Mouse (Mus musculus) olfactory bulb, adult 2 months (tissue): ENCODE measurements around the gene Mgat4e. TPM values are rescaled to one million over a fixed set of nuclear protein-coding genes. Genes with fewer than 3 reads are reported as not detected.

ENCODE experiments used
- H3K27ac ChIP-seq: fragments of 200-500 bp; 2 replicates; pipeline ENCODE4 v1.5.1; 2012; ENCODE audit warnings: low read depth, low read length; ENCODE audit not compliant: insufficient read depth
- H3K4me1 ChIP-seq: fragments of 200-500 bp; 2 replicates; pipeline ENCODE4 v1.6.1; 2012; ENCODE audit warnings: low read length; ENCODE audit not compliant: control insufficient read depth, insufficient read depth
- H3K4me3 ChIP-seq: fragments of 200-500 bp; 2 replicates; pipeline ENCODE4 v1.5.1; 2012; ENCODE audit warnings: mild to moderate bottlenecking, low read depth, low read length, moderate library complexity; ENCODE audit not compliant: insufficient read depth
- CTCF ChIP-seq: fragments of 200-500 bp; IDR thresholded peaks from 2 replicates; pipeline ENCODE4 v1.5.1; 2012; ENCODE audit warnings: low read depth, mild to moderate bottlenecking, low read length, moderate library complexity; ENCODE audit not compliant: insufficient read depth
- POLR2A ChIP-seq: fragments of 200-500 bp; IDR thresholded peaks from 2 replicates; pipeline ENCODE4 v1.6.1; 2012; ENCODE audit warnings: mild to moderate bottlenecking, low read depth, low read length, moderate library complexity; ENCODE audit not compliant: insufficient read depth
- WGBS: fragments of 180-500 bp; shearing (Covaris S2); methylation state at CpG from one replicate; pipeline ENCODE4 v1.1.7; 2018; 5-methylcytosine and 5-hydroxymethylcytosine counted together
- polyA plus RNA-seq: library from polyadenylated mRNA; stranded (reverse); fragments of >200 nt; gene quantifications from 2 replicates; pipeline ENCODE4 v1.2.4, GENCODE M21; 2012; ENCODE audit warnings: low replicate concordance; ENCODE audit not compliant: missing spikeins, insufficient read depth, insufficient read length

Gene Mgat4e
- polyA plus RNA-seq, 1 experiment = not detected

DNA sequence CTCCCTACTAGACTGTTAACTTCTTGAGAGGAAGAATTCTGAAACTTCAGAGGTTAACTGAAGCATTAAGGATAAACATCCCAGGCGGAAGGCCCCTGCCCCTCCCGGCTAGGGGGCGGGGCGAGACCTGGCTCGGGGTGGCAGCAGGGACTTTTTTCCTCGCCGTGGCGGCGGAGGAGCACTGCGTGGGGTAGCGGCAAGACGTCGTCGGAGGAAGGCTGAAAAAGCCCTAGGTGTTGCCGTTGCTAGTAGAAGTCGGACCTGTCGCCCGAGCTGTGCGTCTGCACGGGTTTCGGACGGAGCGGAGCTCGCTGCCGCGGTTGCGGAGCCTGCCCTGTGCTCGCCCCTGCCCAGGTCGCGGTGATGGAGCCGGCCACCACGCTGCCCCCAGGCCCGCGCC is 10.5 kb upstream of the Mgat4e start, which contains the start of gene Kdm5b:
Kdm5b (plus strand) TSS at position 196 of the 400 bp plus-strand sequence.
- peak; percentile 96 for TF ChIP-seq POLR2A
- TF ChIP-seq CTCF = no peak
- peak within 1 kb of the TSS; percentile 81 for H3K4me3 ChIP-seq
- WGBS = under 1% methylated on average over 34 of the region's 34 CpGs
- peak within 1 kb of the TSS; percentile 88 for H3K27ac ChIP-seq
- peaks cover 10% of the 10 kb centered on the region for H3K4me1 ChIP-seq

DNA sequence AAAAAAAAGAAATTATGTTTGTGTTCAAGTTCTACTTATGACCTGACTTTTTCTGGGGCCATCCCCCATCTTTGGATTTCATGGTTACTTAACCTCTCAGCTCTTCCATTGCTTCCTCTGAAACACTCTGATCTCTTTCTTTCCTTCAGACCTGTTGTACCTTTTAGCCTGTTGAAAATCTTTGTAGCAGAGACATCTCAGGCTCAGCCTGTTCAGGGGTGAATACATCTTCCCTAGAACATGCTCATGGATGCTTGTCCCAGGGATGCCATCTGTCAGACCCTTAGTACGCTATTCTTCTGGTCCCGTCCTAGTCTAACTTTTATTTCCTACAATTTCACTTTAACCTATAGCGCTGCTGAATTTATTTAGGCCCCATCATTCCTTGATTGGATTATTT is 9.7 kb upstream of the Mgat4e start:
- TF ChIP-seq POLR2A (no peak), CTCF (no peak)
- no peak overlapping the region; the same call in 1 of the 2 replicates for H3K27ac ChIP-seq
- 88% methylated on average over 3 of the region's 3 CpGs for WGBS
- no peak overlapping the region for H3K4me3 ChIP-seq
- peaks cover 8% of the 10 kb centered on the region for H3K4me1 ChIP-seq

DNA sequence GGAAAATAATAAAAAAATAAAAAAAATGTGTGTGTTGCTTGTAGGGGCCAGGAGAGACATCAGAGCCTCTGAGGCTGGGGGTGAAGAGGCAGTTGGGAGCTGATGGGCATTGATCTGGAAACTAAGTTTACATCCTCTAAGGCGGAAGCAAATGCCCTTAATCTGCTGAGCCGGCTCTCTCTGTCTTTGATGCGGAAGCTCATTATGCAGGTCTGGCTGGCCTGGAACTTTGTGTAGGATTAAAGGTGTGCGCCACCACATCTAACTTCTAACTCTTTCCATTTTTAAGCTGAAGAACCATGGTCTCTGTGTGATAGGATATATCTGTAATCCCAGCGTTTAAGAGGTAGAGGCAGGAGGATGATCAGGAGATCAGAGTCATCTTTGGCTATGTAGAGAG is 9.0 kb upstream of the Mgat4e start:
- peaks cover 8% of the 10 kb centered on the region for H3K4me1 ChIP-seq
- no peak overlapping the region for H3K27ac ChIP-seq
- no peak overlapping the region for H3K4me3 ChIP-seq
- WGBS = 66% methylated on average over 5 of the region's 5 CpGs
- TF ChIP-seq CTCF (no peak), POLR2A (no peak)

DNA sequence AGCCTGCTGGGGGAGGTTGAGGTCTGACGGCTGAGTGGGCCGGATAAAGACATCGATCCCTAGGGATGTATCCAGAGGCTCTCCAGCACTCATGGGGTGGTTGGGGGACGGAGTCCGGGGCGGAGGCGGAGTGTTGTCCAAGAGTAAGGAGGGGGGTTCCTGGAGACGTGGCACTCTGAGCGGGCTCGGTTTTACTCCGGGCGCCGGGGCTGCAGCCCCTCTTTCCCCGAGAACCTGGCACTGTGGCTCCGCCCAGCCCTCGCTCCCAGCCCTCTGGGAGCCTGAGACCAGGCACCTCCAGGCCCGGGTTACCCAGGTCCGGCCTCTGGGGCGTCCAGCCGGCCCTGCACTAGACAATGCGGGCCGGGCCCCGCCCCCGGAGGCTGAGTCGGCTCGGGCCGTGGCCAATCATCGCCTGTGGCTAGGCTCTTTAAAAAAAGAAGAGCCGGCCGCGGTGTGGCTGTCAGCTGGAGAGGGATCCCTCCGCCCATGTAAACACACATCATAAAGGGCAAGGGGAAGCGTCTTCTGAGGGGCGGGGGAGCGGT is 7.3 kb upstream of the Mgat4e start:
- Histone ChIP-seq H3K27ac (peak overlapping the region; percentile 86), H3K4me3 (peak overlapping the region; percentile 79), H3K4me1 (peaks cover 8% of the 10 kb centered on the region)
- WGBS = under 1% methylated on average over 35 of the region's 35 CpGs
- no peak for TF ChIP-seq CTCF
- TF ChIP-seq POLR2A = peak; percentile 91

DNA sequence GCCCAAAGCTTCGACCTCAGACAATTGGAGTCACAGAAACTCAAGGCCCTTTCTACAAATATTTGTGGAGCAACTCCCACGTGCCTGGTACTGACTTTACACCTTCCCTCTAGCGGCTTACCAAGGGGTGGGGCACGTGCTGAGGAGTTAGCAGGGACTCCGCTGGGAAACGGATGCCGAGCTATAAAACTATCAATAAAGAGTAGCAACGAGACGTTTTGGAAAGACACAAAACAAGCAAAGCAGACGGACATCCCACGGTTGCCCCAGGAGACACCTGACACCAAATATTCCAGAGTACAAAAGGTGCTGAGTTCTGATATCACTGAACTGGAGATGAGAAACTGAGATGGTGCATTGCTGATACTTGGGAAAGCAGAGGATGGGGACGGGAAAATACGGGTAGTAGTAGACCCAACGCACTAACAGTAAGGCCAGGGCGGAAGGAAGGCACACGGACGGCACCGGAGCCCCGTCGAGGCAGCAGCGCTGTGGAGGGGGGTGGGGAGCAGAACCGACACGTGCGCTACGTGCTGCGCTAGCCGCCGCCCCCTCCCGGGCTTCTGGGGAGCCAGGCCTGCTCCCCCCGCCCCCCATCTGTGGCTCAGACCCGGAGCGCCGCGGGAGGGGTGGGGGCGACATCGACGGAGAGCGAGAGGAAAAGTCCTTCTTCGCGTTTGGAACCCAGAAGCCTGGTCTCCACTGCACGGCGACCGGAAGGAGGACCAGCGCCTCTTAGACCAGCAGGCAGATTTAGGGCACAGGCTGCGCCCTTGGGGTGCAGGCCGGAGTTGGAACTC is 6.6 kb upstream of the Mgat4e start:
- no peak for TF ChIP-seq POLR2A
- TF ChIP-seq CTCF = no peak
- under 1% methylated on average over 46 of the region's 46 CpGs for WGBS
- H3K27ac ChIP-seq = peak overlapping the region; percentile 86
- H3K4me3 ChIP-seq = peak overlapping the region; percentile 79
- peaks cover 8% of the 10 kb centered on the region for H3K4me1 ChIP-seq

DNA sequence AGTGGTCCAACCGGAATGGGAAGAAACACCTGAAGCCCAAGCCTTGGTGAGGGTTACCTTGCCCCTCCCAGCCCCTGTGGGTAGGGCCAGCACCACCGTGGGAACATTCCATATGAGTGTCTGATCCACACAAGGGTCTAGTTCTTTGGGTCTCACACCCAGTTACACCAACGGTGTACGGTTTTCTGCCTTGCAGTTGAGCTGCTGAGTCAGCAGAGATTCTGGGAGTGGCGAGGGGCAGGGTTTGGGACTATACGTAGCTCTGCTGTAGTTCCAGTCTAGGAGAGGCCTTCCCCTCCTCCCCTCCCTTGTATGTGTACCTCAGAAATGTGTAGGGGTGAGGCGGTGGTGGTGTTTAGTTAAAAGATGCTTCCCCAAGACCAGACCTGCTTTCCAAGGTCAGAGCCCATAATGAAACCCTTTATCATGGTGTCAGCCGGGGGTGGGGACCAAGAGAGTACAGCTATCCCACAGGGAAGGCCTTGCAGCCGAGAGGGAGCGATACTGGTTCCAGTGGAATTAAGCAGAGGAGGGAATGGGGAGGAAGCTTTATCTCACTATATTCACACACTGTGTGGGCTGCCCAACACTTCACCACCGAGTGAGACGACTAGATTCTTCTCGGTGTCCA is 5.9 kb upstream of the Mgat4e start:
- Histone ChIP-seq H3K4me3 (no peak overlapping the region), H3K4me1 (peaks cover 8% of the 10 kb centered on the region)
- WGBS = 49% methylated on average over 13 of the region's 13 CpGs

DNA sequence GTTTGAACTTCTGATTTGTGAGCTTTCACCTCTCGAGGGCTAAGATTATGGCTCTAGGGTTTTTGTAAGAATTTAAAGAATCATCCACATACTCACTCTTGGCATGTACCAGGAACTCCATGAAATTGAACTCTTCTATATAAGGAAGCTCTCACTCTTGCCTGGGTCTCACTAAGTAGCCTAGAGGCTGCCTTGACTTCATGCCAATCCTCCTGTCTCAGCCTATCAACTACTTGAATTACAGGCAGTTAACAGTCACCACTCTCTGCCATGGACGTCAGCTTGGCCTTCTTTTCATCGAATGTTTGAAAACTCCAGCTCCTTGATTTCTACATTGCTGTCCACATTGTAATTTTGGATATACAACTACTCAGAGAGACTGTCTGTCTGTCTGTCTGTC is 2.9 kb upstream of the Mgat4e start:
- 75% methylated on average over 3 of the region's 3 CpGs for WGBS
- no peak overlapping the region for H3K4me3 ChIP-seq
- no peak for TF ChIP-seq CTCF
- TF ChIP-seq POLR2A = no peak

More for the DNA sequence above, 5.9 kb upstream of the Mgat4e start:
- TF ChIP-seq CTCF (no peak), POLR2A (no peak)
- no peak overlapping the region for H3K27ac ChIP-seq

DNA sequence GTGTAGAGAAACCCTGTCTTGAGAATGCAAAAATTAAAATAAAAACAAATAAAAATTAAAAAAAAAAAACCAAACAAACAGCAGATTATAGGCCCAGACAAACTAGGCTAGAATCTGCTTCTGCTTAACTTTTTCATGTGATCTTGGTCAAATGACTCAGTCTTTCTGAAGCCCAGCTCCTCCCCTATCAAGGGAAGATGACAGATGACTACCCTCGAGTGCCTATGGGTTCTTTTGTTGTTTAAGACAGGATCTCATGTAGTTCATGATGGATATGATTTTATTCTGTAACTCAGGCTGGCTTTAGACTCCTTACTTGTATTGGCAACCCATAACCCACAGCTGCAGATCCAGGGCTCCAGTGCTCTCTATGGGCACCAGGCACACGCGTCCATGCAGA is 2.4 kb upstream of the Mgat4e start:
- 86% methylated on average over 3 of the region's 3 CpGs for WGBS

More for the DNA sequence above, 2.9 kb upstream of the Mgat4e start:
- Histone ChIP-seq H3K4me1 (peaks cover 6% of the 10 kb centered on the region), H3K27ac (no peak overlapping the region)

DNA sequence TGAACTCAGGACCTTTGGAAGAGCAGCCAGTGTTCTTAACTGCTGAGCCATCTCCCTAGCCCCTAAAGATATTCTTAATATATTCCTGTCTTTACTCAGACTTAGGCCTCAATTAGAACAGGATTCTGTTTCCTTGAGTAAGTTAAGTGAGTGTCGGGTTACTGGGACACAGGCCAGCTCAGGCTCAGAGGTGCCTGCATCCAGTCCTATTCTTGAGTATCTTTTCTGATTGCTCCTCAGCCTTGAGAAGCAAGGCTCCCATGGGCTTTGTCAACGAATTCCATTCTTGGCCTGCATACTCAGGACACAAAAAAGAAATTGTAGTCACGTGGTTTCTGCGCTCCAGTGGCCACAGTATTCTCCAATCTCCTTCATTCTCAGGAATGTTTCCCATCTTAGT is 1.3 kb downstream of the Mgat4e start:
- TF ChIP-seq CTCF (no peak), POLR2A (no peak)
- 71% methylated on average over 4 of the region's 4 CpGs for WGBS

More for the DNA sequence above, 2.4 kb upstream of the Mgat4e start:
- no peak overlapping the region for H3K27ac ChIP-seq
- H3K4me3 ChIP-seq = no peak overlapping the region
- TF ChIP-seq CTCF = no peak
- TF ChIP-seq POLR2A = no peak
- H3K4me1 ChIP-seq = peaks cover 6% of the 10 kb centered on the region

More for the DNA sequence above, 1.3 kb downstream of the Mgat4e start:
- no peak overlapping the region for H3K4me3 ChIP-seq
- H3K27ac ChIP-seq = no peak overlapping the region
- H3K4me1 ChIP-seq = no peaks in the 10 kb centered on the region
